Mouse (Mus musculus) thymus, adult 2 months (tissue): ENCODE data around the gene Scap. TPM values are rescaled to one million over a fixed set of nuclear protein-coding genes. Genes with fewer than 3 reads are reported as not detected.
A peak's percentile ranks its signal among the peaks of the same experiment; 100 is the strongest.

Source experiments
- DNase-seq: peaks from one replicate; pipeline ENCODE4 v3.0.0; 2021
- H3K27ac ChIP-seq: fragments of 200-500 bp; 2 replicates; pipeline ENCODE4 v1.5.1; 2012; ENCODE audit warnings: low read length, control low read depth; ENCODE audit not compliant: control insufficient read depth, insufficient read depth
- H3K27me3 ChIP-seq: fragments of 200-500 bp; 2 replicates; pipeline ENCODE4 v1.6.1; 2012; ENCODE audit warnings: mild to moderate bottlenecking, low read length, moderate library complexity, mixed read lengths; ENCODE audit not compliant: control insufficient read depth, insufficient read depth
- H3K36me3 ChIP-seq: fragments of 200-500 bp; 2 replicates; pipeline ENCODE4 v1.6.1; 2012; ENCODE audit warnings: mild to moderate bottlenecking, low read length, moderate library complexity; ENCODE audit not compliant: control insufficient read depth, insufficient read depth
- H3K4me1 ChIP-seq: fragments of 200-500 bp; replicated peaks from 2 replicates; pipeline ENCODE4 v1.6.1; 2012; ENCODE audit warnings: low read length; ENCODE audit not compliant: control insufficient read depth, insufficient read depth
- H3K4me3 ChIP-seq: fragments of 200-500 bp; 2 replicates; pipeline ENCODE4 v1.5.1; 2012; ENCODE audit warnings: mild to moderate bottlenecking, low read length, control low read depth, moderate library complexity; ENCODE audit not compliant: control insufficient read depth, insufficient read depth
- CTCF ChIP-seq: fragments of 200-500 bp; IDR thresholded peaks from 2 replicates; pipeline ENCODE4 v1.5.1; 2012; ENCODE audit warnings: mild to moderate bottlenecking, control low read depth, low read length, moderate library complexity, borderline replicate concordance; ENCODE audit not compliant: control insufficient read depth, poor library complexity, insufficient read depth; ENCODE audit errors: extremely low read depth
- POLR2A ChIP-seq: fragments of 200-500 bp; IDR thresholded peaks from 2 replicates; pipeline ENCODE4 v1.6.1; 2012; ENCODE audit warnings: mild to moderate bottlenecking, low read length, control low read depth, moderate library complexity; ENCODE audit not compliant: control insufficient read depth, poor library complexity, insufficient read depth; ENCODE audit errors: extremely low read depth
- WGBS: fragments of 180-500 bp; shearing (Covaris S2); methylation state at CpG from one replicate; pipeline ENCODE4 v1.1.7; 2018; 5-methylcytosine and 5-hydroxymethylcytosine counted together
- polyA plus RNA-seq: library from polyadenylated mRNA; depleted of rRNA; stranded (reverse); fragments of >200 nt; gene quantifications from 2 replicates; pipeline ENCODE4 v1.2.3, GENCODE M21; 2012; rRNA removed

Scap gene
- polyA plus RNA-seq = 67.0 and 87.1 TPM in 2 replicates

DNA sequence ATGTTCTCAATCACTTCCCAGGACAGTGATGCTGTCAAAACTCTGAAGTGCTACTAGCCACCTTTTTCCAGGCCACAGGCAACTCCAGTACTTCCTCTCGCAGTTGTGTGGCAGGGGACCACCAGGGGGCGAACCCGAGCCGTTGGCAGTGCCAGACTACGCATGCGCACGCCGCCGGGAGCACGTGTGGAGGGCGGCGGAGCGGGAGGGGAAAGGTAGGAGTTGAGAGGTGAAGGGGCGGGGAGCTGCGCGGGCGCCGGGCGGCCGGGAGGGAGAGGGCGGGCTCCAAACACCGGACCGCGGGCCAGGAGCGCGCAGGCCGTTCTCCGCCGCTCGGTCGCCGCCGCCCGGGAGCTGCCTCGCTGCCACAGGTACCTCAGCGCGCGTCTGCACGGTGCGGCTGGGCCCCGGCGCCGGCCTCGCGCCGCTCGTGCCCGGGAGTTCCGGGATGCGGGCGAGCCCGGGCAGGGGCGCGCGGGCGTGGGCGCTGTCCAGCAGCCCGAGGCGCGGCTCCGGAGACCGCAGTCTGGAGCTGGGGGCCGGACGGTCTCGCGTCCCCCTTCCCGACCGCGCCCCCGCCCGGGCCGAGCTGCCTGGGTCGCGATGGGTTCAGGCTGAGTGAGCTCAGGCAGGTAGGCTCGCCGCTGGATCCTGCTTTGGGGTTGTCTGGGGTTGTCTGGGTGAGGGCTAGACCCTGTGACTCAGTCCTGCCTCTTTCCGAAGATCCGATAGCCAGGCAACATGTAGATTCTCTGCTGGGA is at the start of gene Scap:
Gene Scap (plus strand): TSS at position 154 of the 761 bp plus-strand sequence.
- Histone ChIP-seq H3K4me1 (peaks cover 26% of the 10 kb centered on the region), H3K36me3 (no peaks in the 10 kb centered on the region), H3K27me3 (no peaks in the 10 kb centered on the region), H3K27ac (no peak within 1 kb of the TSS), H3K4me3 (peak within 1 kb of the TSS; percentile 82)
- WGBS = 1% methylated on average over 76 of the region's 78 CpGs
- DNase-seq = peak; percentile 98
- TF ChIP-seq CTCF = peak; percentile 98
- peak; percentile 39; the same call in 1 of the 2 replicates for TF ChIP-seq POLR2A

DNA sequence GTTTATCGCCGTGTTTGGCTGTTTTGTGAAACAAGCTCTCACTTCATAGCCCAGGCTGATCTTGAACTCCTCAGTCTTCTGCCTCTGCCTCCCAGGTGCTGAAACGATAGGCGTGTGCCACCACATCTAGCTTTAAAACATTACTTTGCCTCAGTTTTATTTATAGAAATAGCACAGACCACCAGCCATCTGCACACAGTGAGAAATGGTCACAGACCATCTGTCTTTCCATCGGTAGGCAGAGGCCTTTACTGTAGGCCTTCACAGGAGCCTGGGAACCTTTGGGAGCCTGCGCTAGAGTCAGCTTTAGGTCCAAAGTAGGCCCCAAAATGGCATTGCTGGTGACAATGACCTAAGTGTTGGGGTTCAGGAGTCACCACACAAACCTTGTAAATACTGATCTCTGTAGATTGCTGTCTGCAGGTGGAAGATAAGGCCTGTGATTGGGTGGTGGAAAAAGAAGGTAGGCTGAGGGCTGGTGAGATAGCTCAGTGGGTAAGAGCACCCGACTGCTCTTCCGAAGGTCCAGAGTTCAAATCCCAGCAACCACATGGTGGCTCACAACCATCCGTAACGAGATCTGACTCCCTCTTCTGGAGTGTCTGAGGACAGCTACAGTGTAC is 48.9 kb upstream of the Scap start:
- no peak overlapping the region for H3K27ac ChIP-seq
- no peaks in the 10 kb centered on the region for H3K27me3 ChIP-seq
- no peak overlapping the region for H3K4me3 ChIP-seq
- WGBS = 96% methylated on average over 10 of the region's 10 CpGs
- no peaks in the 10 kb centered on the region for H3K4me1 ChIP-seq
- no peaks in the 10 kb centered on the region for H3K36me3 ChIP-seq
- no peak for DNase-seq
- TF ChIP-seq POLR2A (no peak), CTCF (no peak)

DNA sequence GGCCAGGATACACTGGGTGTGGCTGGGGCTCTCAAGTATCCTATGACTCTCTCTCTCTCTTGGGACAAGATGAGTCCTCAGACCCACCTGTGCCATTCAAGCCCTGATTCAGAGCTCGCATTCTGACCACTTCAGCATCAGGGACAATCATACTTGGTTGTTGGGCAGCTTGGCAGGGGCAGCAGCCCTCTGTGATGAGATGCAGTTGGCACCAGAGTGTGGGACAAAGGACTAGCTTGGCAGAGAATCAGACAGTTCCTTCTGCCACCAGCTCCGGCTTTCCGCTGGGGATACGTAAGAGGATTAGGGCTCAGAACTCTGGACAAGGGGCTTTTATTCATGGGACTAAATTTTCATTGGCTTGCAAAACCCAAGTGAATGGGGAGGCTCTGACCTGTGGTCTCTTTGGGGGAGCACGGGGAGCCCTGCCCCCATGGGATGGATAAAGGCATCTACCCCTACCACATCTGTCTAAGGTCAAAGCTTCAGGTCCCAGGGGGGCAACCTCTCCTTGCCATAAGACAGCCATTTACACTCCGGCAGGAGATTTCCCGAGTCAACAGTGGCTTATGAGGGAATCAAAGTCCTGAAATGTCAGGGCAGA is 45.7 kb upstream of the Scap start:
- no peaks in the 10 kb centered on the region for H3K4me1 ChIP-seq
- WGBS = 96% methylated on average over 7 of the region's 7 CpGs
- TF ChIP-seq CTCF (no peak), POLR2A (no peak)
- no peak overlapping the region for H3K27ac ChIP-seq
- H3K36me3 ChIP-seq = no peaks in the 10 kb centered on the region
- no peak for DNase-seq
- no peak overlapping the region for H3K4me3 ChIP-seq
- H3K27me3 ChIP-seq = no peaks in the 10 kb centered on the region

DNA sequence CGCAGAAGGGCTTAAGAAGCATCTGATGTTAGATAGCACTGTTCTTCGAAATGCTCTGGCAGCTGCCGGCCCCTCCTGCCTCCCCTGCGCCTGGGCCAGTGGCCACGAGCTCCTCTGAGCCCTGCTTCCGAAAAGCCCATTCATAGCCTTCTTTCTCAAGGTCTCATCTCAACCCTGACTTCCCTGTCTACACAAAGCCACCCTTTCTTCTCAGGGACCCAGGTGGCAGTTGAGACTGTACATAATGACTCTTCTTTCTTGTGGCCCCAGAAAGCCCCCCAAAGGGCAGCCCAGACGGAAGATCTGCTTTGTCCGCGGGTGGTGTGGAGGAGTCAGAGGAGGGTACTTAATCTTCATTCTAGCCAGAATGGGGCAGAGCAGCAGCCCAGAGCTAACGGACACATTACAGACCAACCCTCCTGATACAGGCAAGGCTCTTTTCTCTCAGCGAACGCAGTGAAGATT is 39.8 kb upstream of the Scap start:
- 93% methylated on average over 12 of the region's 12 CpGs for WGBS
- H3K27ac ChIP-seq = no peak overlapping the region
- TF ChIP-seq CTCF (no peak), POLR2A (no peak)

DNA sequence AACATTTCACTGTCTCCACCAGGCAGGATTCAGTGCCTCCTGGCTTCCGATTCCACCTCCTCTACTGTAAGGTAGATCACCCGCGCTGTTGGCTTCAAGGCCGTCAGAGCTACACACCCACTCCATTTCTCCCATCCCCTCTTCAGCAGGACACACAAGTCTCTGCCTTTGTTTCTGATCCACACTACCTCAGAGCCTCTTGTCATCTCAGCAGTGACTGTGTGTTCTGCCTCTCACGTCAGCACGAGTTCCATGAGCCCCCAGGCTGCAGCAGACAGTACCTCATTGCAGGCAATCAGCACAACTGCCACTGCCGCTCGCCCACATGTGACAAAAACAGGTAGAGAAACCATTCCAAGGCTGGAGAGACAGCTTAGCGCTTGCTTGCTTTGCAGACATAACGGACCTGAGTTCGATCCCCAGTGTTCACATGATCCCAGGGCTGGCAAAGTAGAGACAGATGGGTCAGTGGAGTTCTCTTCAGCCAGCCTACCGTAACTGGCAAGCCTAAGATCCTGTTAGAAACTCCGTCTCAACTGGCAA is 39.1 kb upstream of the Scap start:
- no peaks in the 10 kb centered on the region for H3K27me3 ChIP-seq
- TF ChIP-seq CTCF = no peak
- TF ChIP-seq POLR2A = no peak
- no peak overlapping the region for H3K4me3 ChIP-seq
- DNase-seq = no peak
- H3K4me1 ChIP-seq = no peaks in the 10 kb centered on the region
- 95% methylated on average over 13 of the region's 13 CpGs for WGBS
- H3K36me3 ChIP-seq = no peaks in the 10 kb centered on the region
- H3K27ac ChIP-seq = no peak overlapping the region

More for the DNA sequence above, 39.8 kb upstream of the Scap start:
- no peak for DNase-seq
- no peaks in the 10 kb centered on the region for H3K4me1 ChIP-seq
- no peaks in the 10 kb centered on the region for H3K36me3 ChIP-seq
- H3K27me3 ChIP-seq = no peaks in the 10 kb centered on the region
- no peak overlapping the region for H3K4me3 ChIP-seq

- whole genome bisulfite sequencing = 58% methylated on average over 3 of the region's 3 CpGs
- DNase-seq = no peak
- H3K27me3 ChIP-seq = no peaks in the 10 kb centered on the region
- no peak overlapping the region for H3K4me3 ChIP-seq
- H3K27ac ChIP-seq = no peak overlapping the region
- H3K4me1 ChIP-seq = no peaks in the 10 kb centered on the region
- no peaks in the 10 kb centered on the region for H3K36me3 ChIP-seq
- no peak for TF ChIP-seq CTCF
- TF ChIP-seq POLR2A = no peak
Measured at GRCm38 (mm10) chr9:110294786-110295185, 38.3 kb upstream of the Scap start.
